Mouse (Mus musculus) ES-Bruce4 (cell line): ENCODE data around the gene Olfr156. TPM values are rescaled to one million over a fixed set of nuclear protein-coding genes. Genes with fewer than 3 reads are reported as not detected.

Experiments
- H3K27ac ChIP-seq: 2 replicates; pipeline ENCODE4 v1.5.1; 2012; ENCODE audit warnings: low read length, inconsistent platforms; ENCODE audit not compliant: insufficient read depth
- H3K27me3 ChIP-seq: 2 replicates; pipeline ENCODE4 v1.6.1; 2012; ENCODE audit warnings: mild to moderate bottlenecking, low read length, inconsistent platforms; ENCODE audit not compliant: control insufficient read depth, poor library complexity, insufficient read depth, severe bottlenecking
- H3K36me3 ChIP-seq: 2 replicates; pipeline ENCODE4 v1.6.1; 2012; ENCODE audit warnings: inconsistent platforms, mild to moderate bottlenecking, low read length, moderate library complexity; ENCODE audit not compliant: control insufficient read depth, poor library complexity, insufficient read depth, severe bottlenecking
- H3K4me1 ChIP-seq: one replicate; pipeline ENCODE4 v1.8.1; 2011; ENCODE audit warnings: low read length; ENCODE audit not compliant: control insufficient read depth, insufficient read depth
- H3K4me3 ChIP-seq: 2 replicates; pipeline ENCODE4 v1.5.1; 2011; ENCODE audit warnings: low read depth, mild to moderate bottlenecking, low read length
- H3K9ac ChIP-seq: 2 replicates; pipeline ENCODE4 v1.6.1; 2012; ENCODE audit warnings: low read depth, mild to moderate bottlenecking, inconsistent platforms; ENCODE audit not compliant: poor library complexity, severe bottlenecking
- H3K9me3 ChIP-seq: replicated peaks from 2 replicates; pipeline ENCODE4 v1.6.1; 2012; ENCODE audit warnings: mild to moderate bottlenecking, low read length, inconsistent platforms; ENCODE audit not compliant: control insufficient read depth, poor library complexity, insufficient read depth, severe bottlenecking
- CTCF ChIP-seq: IDR thresholded peaks from one replicate; pipeline ENCODE4 v1.8.1; 2011; ENCODE audit warnings: low read depth, low read length
- EP300 ChIP-seq: IDR thresholded peaks from 2 replicates; pipeline ENCODE4 v1.6.1; 2011; ENCODE audit warnings: low read depth, low read length; ENCODE audit not compliant: insufficient read depth
- POLR2A ChIP-seq: IDR thresholded peaks from one replicate; pipeline ENCODE4 v1.8.1; 2011; ENCODE audit warnings: low read length; ENCODE audit not compliant: insufficient read depth
- polyA plus RNA-seq: library from polyadenylated mRNA; stranded (reverse); fragments of >200 nt; gene quantifications from 2 replicates; pipeline ENCODE4 v1.2.4, GENCODE M21; 2011; ENCODE audit warnings: low read depth; ENCODE audit not compliant: missing spikeins, insufficient read depth, insufficient read length

Gene Olfr156
- polyA plus RNA-seq, 1 experiment = not detected

DNA sequence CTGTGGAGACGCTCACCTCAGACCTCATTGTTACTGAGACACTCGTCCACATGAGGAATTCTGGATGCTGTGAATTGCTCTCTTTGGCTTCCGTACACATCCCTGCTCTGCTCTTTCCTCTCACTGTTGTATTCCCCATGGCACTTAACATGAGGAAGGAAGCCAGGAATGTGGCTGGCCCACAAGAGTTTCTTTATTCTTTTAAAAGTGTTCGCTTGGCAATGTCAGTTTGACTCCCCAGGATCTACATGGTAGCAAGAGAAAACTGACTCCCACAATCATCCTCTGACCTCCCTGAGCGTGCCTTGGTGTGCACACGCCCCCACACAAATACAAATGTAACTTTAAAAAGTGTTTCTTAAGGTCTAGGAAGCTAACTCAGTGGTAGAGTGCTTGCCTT, 52.1 kb downstream of the Olfr156 start:
- H3K27ac ChIP-seq = no peak overlapping the region
- no peak overlapping the region for H3K9ac ChIP-seq
- no peaks in the 10 kb centered on the region for H3K27me3 ChIP-seq
- no peaks in the 10 kb centered on the region for H3K36me3 ChIP-seq
- no peaks in the 10 kb centered on the region for H3K9me3 ChIP-seq
- H3K4me1 ChIP-seq = no peaks in the 10 kb centered on the region
- H3K4me3 ChIP-seq = no peak overlapping the region
- TF ChIP-seq CTCF (no peak), EP300 (no peak), POLR2A (no peak)

DNA sequence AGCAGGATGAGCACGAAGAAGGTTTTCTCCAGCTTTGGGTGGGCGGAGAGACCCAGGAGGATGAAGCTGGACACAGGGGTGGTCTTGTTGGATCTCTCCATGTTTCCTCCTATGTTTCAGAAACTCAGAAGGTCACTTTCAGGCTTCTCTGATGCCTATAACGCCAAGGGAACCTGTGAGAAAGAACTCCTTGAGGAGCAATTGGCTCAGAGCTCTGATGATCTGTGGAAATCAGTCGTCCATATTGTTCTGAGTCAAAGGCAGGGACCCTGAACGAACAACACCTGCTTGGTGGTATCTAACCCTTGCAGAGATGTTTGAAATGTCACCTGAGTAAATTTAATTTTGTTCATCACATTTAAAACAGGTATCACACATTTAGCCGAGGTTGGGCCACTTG, 52.8 kb downstream of the Olfr156 start, which contains the start of gene Olfr159:
Gene Olfr159, minus strand, starts transcription at position 101 of the 400 bp plus-strand sequence.
- Histone ChIP-seq H3K9me3 (no peaks in the 10 kb centered on the region), H3K4me1 (no peaks in the 10 kb centered on the region), H3K36me3 (no peaks in the 10 kb centered on the region), H3K27me3 (no peaks in the 10 kb centered on the region), H3K9ac (no peak within 1 kb of the TSS), H3K4me3 (no peak within 1 kb of the TSS), H3K27ac (no peak within 1 kb of the TSS)
- TF ChIP-seq POLR2A (no peak), CTCF (no peak), EP300 (no peak)

Other genes starting within 250 kb of the Olfr156 start
- gene Rgp1, start 245.2 kb downstream of the Olfr156 start, polyA plus RNA-seq = 27.9 and 30.9 TPM in 2 replicates
- 6.6 and 8.9 TPM in 2 replicates for gene Gba2, start 245.0 kb downstream of the Olfr156 start, polyA plus RNA-seq
- not detected in 2 replicates for gene Msmp, start 239.4 kb downstream of the Olfr156 start, polyA plus RNA-seq
- gene Npr2, start 192.0 kb downstream of the Olfr156 start, polyA plus RNA-seq = 3.1 and 5.1 TPM in 2 replicates
- 0.50 and 0.97 TPM in 2 replicates for gene Spag8, start 170.3 kb downstream of the Olfr156 start, polyA plus RNA-seq
- 30.1 and 33.4 TPM in 2 replicates for gene Hint2, start 167.4 kb downstream of the Olfr156 start, polyA plus RNA-seq
- gene Tmem8b, start 154.9 kb downstream of the Olfr156 start, polyA plus RNA-seq = 4.5 and 5.0 TPM in 2 replicates
- gene Fam221b, start 154.8 kb downstream of the Olfr156 start, polyA plus RNA-seq = 0.19 and 0.55 TPM in 2 replicates
- gene Olfr70, start 123.1 kb downstream of the Olfr156 start, polyA plus RNA-seq = not detected in 2 replicates
- not detected in 2 replicates for gene Olfr71, start 113.6 kb downstream of the Olfr156 start, polyA plus RNA-seq
- not detected in 2 replicates for gene Hrct1, start 96.7 kb downstream of the Olfr156 start, polyA plus RNA-seq
- gene Spaar, start 93.9 kb downstream of the Olfr156 start, polyA plus RNA-seq = 0.51 TPM in 1 of 2 replicates, not detected in the other
- not detected in 2 replicates for gene Olfr159, start 52.9 kb downstream of the Olfr156 start, polyA plus RNA-seq
- not detected in 2 replicates for gene Olfr157, start 16.3 kb upstream of the Olfr156 start, polyA plus RNA-seq
- not detected in 2 replicates for gene Olfr155, start 27.7 kb upstream of the Olfr156 start, polyA plus RNA-seq
- 5.7 and 6.3 TPM in 2 replicates for gene Reck, start 51.6 kb upstream of the Olfr156 start, polyA plus RNA-seq
- gene Glipr2, start 133.5 kb upstream of the Olfr156 start, polyA plus RNA-seq = 155 and 156 TPM in 2 replicates
- gene Ccin, start 159.6 kb upstream of the Olfr156 start, polyA plus RNA-seq = not detected in 2 replicates
- 265 and 277 TPM in 2 replicates for gene Clta, start 180.6 kb upstream of the Olfr156 start, polyA plus RNA-seq